Mouse (Mus musculus): ENCODE data around the gene Jdp2. TPM values are rescaled to one million over a fixed set of nuclear protein-coding genes. Genes with fewer than 3 reads are reported as not detected.

Jdp2 gene
- polyA plus RNA-seq, 1 experiment from 2014 or later, result 0.10 TPM

DNA sequence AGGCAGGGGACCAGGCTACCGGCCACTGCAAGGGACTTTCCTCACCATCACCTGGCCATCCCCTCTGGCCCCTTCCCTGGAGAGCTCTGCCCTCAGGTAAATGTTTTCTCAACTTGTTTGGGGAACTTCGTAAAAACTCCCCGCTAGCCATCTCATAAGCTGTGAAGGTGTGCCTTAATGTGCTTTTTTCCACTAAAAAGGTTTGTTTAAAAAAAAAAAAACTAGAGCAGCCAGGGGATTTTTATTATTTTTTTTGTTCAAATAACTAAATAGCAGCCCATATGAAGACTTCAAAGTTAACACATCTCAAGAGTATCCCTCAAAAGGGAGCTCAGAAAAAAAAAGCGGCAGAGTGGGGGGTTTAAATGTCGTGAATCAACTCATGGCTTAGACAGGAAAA is 80.3 kb downstream of the Jdp2 start:
- no peak overlapping the region for H3K9ac ChIP-seq (replicated peaks)
- no peak overlapping the region for H3K27ac ChIP-seq (replicated peaks)
- no peak overlapping the region for H3K4me3 ChIP-seq
- no peaks in the 10 kb centered on the region for H3K27me3 ChIP-seq
- ATAC-seq (replicated peaks), result no peak
- no peaks in the 10 kb centered on the region for H3K9me3 ChIP-seq
- H3K4me2 ChIP-seq (replicated peaks), result no peak overlapping the region
- H3K4me1 ChIP-seq, result no peaks in the 10 kb centered on the region
- 87% methylated on average over 5 of the region's 5 CpGs for WGBS
- H3K36me3 ChIP-seq, result no peaks in the 10 kb centered on the region

DNA sequence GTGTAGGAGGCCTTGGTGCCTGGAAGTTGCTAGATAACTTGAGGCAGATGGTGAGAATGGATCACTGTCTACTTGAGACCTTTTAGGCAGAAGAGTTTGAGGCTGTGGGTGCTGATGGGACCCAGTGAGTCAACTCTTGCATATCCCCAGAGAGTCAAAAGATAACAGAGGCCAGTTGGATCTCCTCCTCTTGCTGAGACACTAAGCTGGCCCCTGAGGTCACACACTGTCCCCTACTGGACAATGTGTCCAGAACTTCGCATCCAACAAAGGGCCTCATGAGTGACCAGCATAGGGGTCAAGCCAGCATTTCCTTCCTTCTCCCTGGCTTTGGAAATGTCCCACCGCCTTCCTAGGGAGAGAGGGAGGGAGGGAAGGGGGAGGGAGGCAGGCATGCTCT is 81.0 kb downstream of the Jdp2 start:
- H3K27ac ChIP-seq (replicated peaks), result no peak overlapping the region
- H3K36me3 ChIP-seq, result no peaks in the 10 kb centered on the region
- H3K9ac ChIP-seq (replicated peaks), result no peak overlapping the region
- H3K4me3 ChIP-seq, result no peak overlapping the region
- H3K4me2 ChIP-seq (replicated peaks), result no peak overlapping the region
- no peaks in the 10 kb centered on the region for H3K9me3 ChIP-seq
- no peaks in the 10 kb centered on the region for H3K27me3 ChIP-seq
- 76% methylated on average over 1 of the region's 2 CpGs for WGBS
- no peaks in the 10 kb centered on the region for H3K4me1 ChIP-seq
- no peak for ATAC-seq (replicated peaks)

DNA sequence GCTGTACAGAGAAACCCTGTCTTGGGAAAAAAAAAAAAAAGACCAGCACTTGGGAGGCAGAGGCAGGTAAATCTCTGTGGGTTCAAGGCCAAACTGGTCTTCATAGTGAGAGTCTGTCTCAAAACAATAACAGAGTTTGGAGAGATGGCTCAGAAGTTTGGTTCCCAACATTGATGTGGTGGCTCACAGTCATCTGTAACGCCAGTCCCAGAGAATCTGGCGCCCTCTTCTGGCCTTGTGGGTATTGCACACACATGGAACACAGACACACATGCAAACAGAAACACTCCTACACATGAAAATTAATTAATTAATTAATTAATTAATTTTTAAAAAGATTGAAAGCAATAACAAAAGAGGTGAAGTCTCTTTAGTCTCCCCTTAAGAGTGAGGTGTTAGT is 83.5 kb downstream of the Jdp2 start:
- Histone ChIP-seq H3K4me2 (replicated peaks) (no peak overlapping the region), H3K9ac (replicated peaks) (no peak overlapping the region), H3K4me1 (no peaks in the 10 kb centered on the region), H3K4me3 (no peak overlapping the region), H3K27me3 (no peaks in the 10 kb centered on the region), H3K9me3 (no peaks in the 10 kb centered on the region), H3K36me3 (no peaks in the 10 kb centered on the region), H3K27ac (replicated peaks) (no peak overlapping the region)
- ATAC-seq (replicated peaks), result no peak
- WGBS, result 55% methylated on average over 2 of the region's 2 CpGs

DNA sequence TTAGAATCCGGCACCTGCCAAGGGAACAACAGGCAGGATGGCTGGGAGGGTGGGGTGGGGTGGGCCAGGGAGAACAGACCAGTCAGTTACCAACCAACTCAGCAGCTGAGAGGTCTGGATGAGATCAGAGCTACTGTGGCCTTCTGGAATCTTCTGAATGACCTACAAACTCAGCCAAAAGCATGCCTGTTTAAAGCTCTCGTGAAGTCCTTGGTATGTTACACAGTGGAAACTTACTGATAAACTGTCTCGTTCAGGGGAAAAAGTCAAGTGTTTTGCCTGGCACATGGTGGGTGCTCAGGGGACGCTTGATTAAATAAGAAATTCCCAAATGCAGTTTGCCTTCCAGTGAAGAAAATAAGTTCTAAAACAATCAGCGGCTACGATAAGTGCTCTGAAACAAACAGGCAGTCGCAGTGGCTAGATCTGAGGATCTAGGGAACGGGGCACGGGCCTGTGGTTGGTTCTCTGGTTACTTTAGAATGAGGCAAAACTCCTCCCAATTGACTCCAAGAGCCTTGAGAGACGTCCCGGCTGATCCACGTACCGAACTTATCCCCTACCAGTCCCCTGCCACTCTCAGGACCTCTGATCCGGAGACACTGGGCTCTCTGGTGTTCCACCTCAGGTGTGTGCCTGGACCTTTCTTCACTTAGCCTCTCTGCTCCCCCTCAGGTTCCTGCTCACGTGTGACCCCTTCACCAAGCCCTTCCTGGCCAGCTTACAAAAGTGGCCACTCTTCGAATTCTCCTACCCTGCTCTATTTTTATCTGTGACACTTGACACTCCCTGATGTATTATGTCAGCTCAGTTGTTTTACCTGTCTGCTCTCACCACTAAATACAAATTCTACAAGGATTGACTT is 85.8 kb downstream of the Jdp2 start:
- Histone ChIP-seq H3K36me3 (no peaks in the 10 kb centered on the region), H3K27me3 (no peaks in the 10 kb centered on the region), H3K4me2 (replicated peaks) (no peak overlapping the region), H3K9ac (replicated peaks) (no peak overlapping the region), H3K4me3 (no peak overlapping the region), H3K9me3 (no peaks in the 10 kb centered on the region), H3K4me1 (no peaks in the 10 kb centered on the region), H3K27ac (replicated peaks) (no peak overlapping the region)
- 85% methylated on average over 16 of the region's 16 CpGs for WGBS
- ATAC-seq (replicated peaks), result no peak

DNA sequence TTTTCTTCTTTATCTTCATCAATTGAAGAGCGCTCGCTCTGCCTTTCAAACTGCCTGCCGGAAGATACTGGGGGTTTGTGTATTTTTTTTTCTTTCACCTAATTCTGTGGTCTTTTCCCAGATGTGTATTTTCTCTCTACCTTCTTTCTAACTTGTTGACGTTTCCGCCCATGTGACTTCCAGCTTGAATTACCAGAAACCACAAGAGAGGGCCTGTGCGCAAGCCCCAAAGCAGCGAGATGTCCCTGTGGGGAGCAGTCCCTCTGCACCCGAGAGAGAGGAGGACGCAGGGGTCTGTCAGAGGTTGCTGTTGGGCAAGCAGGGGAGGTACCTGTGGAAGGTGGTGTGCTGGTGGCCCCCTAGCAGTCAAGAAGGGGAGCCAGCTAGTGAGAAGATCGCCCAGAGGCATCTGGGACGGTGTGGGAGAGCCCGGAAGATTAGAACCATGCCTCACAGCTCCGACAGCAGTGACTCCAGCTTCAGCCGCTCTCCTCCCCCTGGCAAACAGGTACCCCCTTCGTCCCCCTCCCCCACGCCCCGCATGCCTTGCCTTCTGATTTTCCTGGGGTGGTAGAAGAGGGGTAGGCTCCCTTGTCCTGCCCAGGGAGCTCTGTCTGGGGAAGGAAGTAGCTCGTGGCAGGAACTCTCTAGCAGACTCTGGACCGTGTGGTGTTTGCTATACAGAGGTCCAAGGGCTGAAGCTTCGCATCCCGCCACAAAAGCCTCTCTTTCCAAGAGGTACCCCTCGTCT is 87.8 kb downstream of the Jdp2 start, which contains the start of gene Batf:
Gene Batf, plus strand, starts transcription at position 204 of the 751 bp plus-strand sequence.
- Histone ChIP-seq H3K27ac (replicated peaks) (no peak within 1 kb of the TSS), H3K4me3 (no peak within 1 kb of the TSS), H3K9ac (replicated peaks) (no peak within 1 kb of the TSS), H3K4me2 (replicated peaks) (no peak within 1 kb of the TSS), H3K36me3 (no peaks in the 10 kb centered on the region), H3K9me3 (no peaks in the 10 kb centered on the region), H3K27me3 (no peaks in the 10 kb centered on the region), H3K4me1 (no peaks in the 10 kb centered on the region)
- ATAC-seq (replicated peaks), result no peak
- WGBS, result 50% methylated on average over 22 of the region's 22 CpGs

DNA sequence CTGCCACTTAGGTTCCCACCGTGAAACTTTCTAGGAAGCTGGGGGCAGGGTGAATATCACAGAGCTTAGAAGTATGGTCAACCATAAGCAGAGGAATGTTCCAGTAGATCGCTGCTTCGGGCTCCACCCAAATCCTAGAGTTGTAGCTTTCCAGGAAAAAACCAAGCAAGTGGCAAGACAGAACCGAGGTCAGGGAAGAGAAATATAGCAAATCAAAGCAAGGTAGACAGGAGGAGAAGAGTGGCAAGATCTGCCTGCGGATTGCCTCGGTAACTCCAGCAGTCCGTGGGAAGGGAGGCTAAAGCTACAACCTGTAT is 88.3 kb downstream of the Jdp2 start:
- ATAC-seq (replicated peaks), result no peak
- H3K4me1 ChIP-seq, result no peaks in the 10 kb centered on the region
- H3K9me3 ChIP-seq, result no peaks in the 10 kb centered on the region
- H3K4me2 ChIP-seq (replicated peaks), result no peak overlapping the region
- H3K27me3 ChIP-seq, result no peaks in the 10 kb centered on the region
- no peak overlapping the region for H3K4me3 ChIP-seq
- no peaks in the 10 kb centered on the region for H3K36me3 ChIP-seq
- H3K9ac ChIP-seq (replicated peaks), result no peak overlapping the region
- no peak overlapping the region for H3K27ac ChIP-seq (replicated peaks)
- 83% methylated on average over 7 of the region's 7 CpGs for WGBS

DNA sequence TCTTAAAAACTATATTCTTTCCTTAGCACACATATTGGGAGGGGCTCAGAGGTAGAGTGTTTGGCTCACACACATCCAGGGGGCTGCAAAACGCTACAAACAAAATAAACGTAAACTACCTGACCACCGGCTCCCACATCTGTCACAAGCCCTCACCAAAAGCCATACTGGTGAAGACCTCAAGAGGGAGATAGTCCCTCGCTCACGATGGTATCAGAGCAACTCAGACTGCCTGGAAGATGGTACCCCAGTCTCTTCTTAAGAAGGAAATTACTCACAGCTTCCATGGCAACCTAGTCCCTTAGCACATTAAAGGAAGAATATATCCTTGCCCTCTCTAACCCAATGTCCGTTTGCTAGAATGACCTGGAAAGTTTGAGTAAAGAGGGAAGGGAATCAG is 89.0 kb downstream of the Jdp2 start:
- Histone ChIP-seq H3K27ac (replicated peaks) (no peak overlapping the region), H3K4me1 (no peaks in the 10 kb centered on the region), H3K9ac (replicated peaks) (no peak overlapping the region), H3K4me2 (replicated peaks) (no peak overlapping the region), H3K9me3 (no peaks in the 10 kb centered on the region), H3K4me3 (no peak overlapping the region), H3K36me3 (no peaks in the 10 kb centered on the region), H3K27me3 (no peaks in the 10 kb centered on the region)
- 83% methylated on average over 6 of the region's 6 CpGs for WGBS
- ATAC-seq (replicated peaks), result no peak

Other genes with a start within 250 kb of the Jdp2 start
- gene Tmed10, start 224.2 kb upstream of the Jdp2 start, polyA plus RNA-seq (2015; fragmentation: Nextera tagmentation; extraction: Ambion mirVana), result 150 and 156 TPM in 2 replicates
- gene Fos, start 125.1 kb upstream of the Jdp2 start, polyA plus RNA-seq (2015; fragmentation: Nextera tagmentation; extraction: Ambion mirVana), result 1.6 and 2.2 TPM in 2 replicates
- gene Batf, start 87.6 kb downstream of the Jdp2 start, polyA plus RNA-seq (2015; fragmentation: Nextera tagmentation; extraction: Ambion mirVana), result 0.40 and 0.66 TPM in 2 replicates
- 4.2 and 4.4 TPM in 2 replicates for gene Flvcr2, start 147.5 kb downstream of the Jdp2 start, polyA plus RNA-seq (2015; fragmentation: Nextera tagmentation; extraction: Ambion mirVana)
- 97.5 and 101 TPM in 2 replicates for gene Erg28, start 225.5 kb downstream of the Jdp2 start, polyA plus RNA-seq (2015; fragmentation: Nextera tagmentation; extraction: Ambion mirVana)
- 14.7 and 15.4 TPM in 2 replicates for gene Ttll5, start 225.6 kb downstream of the Jdp2 start, polyA plus RNA-seq (2015; fragmentation: Nextera tagmentation; extraction: Ambion mirVana)